Mouse (Mus musculus) limb, embryonic 12.5 days (tissue): ENCODE measurements at regions not wholly inside any gene's neighbourhood (a gene's known extent, or its start where the extent isn't known, plus 50 kb on each side); places are given as distances from the start of the nearest gene placed in this dataset.
"Not testable (repeated sequence)": the region's sequence is repeated elsewhere in the genome, so short reads cannot be mapped to it uniquely, and the experiment has no call there.

ENCODE experiments used
- ATAC-seq: fragments of 200-750 bp; cut with Nextera tagmentation; 2 replicates; pipeline ENCODE4 v1.8.0; 2017; ENCODE audit warnings: low read depth, moderate TSS enrichment; ENCODE audit not compliant: insufficient number of reproducible peaks, insufficient read depth, low FRiP score, low TSS enrichment
- H3K27ac ChIP-seq: fragments of 300-500 bp; sonication (generic); 2 replicates; pipeline ENCODE4 v1.5.1; 2016; ENCODE audit warnings: mild to moderate bottlenecking, moderate library complexity
- H3K27me3 ChIP-seq: fragments of 300-500 bp; sonication (generic); 2 replicates; pipeline ENCODE4 v1.6.1; 2016; ENCODE audit warnings: mild to moderate bottlenecking, moderate library complexity
- H3K36me3 ChIP-seq: fragments of 300-500 bp; sonication (generic); 2 replicates; pipeline ENCODE4 v1.6.1; 2016; ENCODE audit warnings: mild to moderate bottlenecking, moderate library complexity
- H3K4me1 ChIP-seq: fragments of 300-500 bp; sonication (generic); replicated peaks from 2 replicates; pipeline ENCODE4 v1.6.1; 2016
- H3K4me2 ChIP-seq: fragments of 300-500 bp; sonication (generic); 2 replicates; pipeline ENCODE4 v1.6.1; 2016; ENCODE audit warnings: mild to moderate bottlenecking, moderate library complexity
- H3K4me3 ChIP-seq: fragments of 300-500 bp; sonication (generic); replicated peaks from 2 replicates; pipeline ENCODE4 v1.5.1; 2016; ENCODE audit warnings: mild to moderate bottlenecking
- H3K9ac ChIP-seq: fragments of 300-500 bp; sonication (generic); replicated peaks from 2 replicates; pipeline ENCODE4 v1.6.1; 2016; ENCODE audit warnings: mild to moderate bottlenecking, moderate library complexity
- H3K9me3 ChIP-seq: fragments of 300-500 bp; sonication (generic); 2 replicates; pipeline ENCODE4 v1.6.1; 2016; ENCODE audit warnings: mild to moderate bottlenecking, moderate library complexity
- WGBS: fragments of 180-500 bp; shearing (Covaris S2); methylation state at CpG from one replicate; pipeline ENCODE4 v1.1.7; 2016; 5-methylcytosine and 5-hydroxymethylcytosine counted together

- WGBS, result 30% methylated on average over 6 of the region's 6 CpGs
Measured at GRCm38 (mm10) chr16:50779030-50779784, 188.3 kb upstream of the Ccdc54 start.

DNA sequence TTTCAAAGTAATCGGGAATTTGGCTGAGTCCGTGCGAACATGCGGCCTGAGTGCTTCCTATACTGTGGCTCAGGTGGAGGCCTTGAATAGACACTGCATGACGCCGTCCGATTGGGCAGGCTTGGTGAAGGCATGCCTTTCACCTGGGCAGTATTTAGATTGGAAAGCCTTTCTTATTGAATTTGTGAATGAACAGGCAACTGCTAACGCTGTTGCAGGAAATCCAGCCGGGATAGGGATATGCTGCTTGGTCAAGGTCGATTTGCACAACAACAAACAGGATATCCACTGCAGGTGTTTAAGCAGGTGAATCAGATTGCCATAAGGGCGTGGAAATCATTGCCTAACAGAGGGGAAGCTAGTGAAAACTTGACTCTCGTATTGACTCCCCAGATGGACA, 183.7 kb upstream of the Ccdc54 start:
- H3K4me3 ChIP-seq, H3K27me3 ChIP-seq, H3K9ac ChIP-seq, H3K27ac ChIP-seq, H3K4me1 ChIP-seq, H3K9me3 ChIP-seq, ATAC-seq, H3K36me3 ChIP-seq, H3K4me2 ChIP-seq: not testable (repeated sequence)
- WGBS, result 93% methylated on average over 12 of the region's 12 CpGs

More at GRCm38 (mm10) chr16:50779030-50779784, 188.3 kb upstream of the Ccdc54 start:
- H3K4me3 ChIP-seq, result no peak overlapping the region
- no peaks in the 10 kb centered on the region for H3K36me3 ChIP-seq
- no peak overlapping the region for H3K9ac ChIP-seq
- no peaks in the 10 kb centered on the region for H3K27me3 ChIP-seq
- ATAC-seq, result no peak
- 0 out of 2 replicates have a peak, but pooled peaks cover 3% of the 10 kb centered on the region for H3K9me3 ChIP-seq
- H3K27ac ChIP-seq, result no peak overlapping the region
- no peak overlapping the region for H3K4me2 ChIP-seq
- H3K4me1 ChIP-seq, result peaks cover 3% of the 10 kb centered on the region; the same call in 1 of the 2 replicates

GRCm38 (mm10) chr16:50766055-50766770, 175.3 kb upstream of the Ccdc54 start:
- Histone ChIP-seq H3K9ac (no peak overlapping the region), H3K4me2 (no peak overlapping the region), H3K9me3 (no peaks in the 10 kb centered on the region), H3K36me3 (no peaks in the 10 kb centered on the region), H3K4me1 (0 out of 2 replicates have a peak, but pooled peaks cover 6% of the 10 kb centered on the region), H3K27ac (no peak overlapping the region), H3K4me3 (no peak overlapping the region), H3K27me3 (no peaks in the 10 kb centered on the region)
- no peak for ATAC-seq
- 87% methylated on average over 11 of the region's 11 CpGs for WGBS

DNA sequence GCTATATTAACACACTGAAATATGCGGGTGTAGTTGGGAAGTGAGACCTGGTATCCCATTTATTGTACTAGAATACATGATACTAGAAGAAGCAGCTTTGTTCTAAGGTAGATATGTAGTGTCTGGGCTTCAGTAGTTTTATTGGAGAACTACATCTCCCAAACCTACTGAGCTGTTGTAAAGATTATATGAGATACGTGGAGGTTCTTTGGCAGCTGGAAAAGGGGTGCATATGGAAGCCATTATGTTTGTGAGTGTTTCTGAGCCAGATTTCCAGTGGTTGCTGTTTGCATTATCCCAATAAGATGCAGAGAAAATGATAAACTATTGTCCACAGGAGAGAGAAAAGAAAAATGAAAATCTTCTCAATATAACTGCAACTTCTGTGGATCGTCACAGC, 171.1 kb upstream of the Ccdc54 start:
- no peaks in the 10 kb centered on the region for H3K36me3 ChIP-seq
- H3K27ac ChIP-seq, result no peak overlapping the region
- no peaks in the 10 kb centered on the region for H3K9me3 ChIP-seq
- no peaks in the 10 kb centered on the region for H3K27me3 ChIP-seq
- ATAC-seq, result no peak
- no peak overlapping the region for H3K4me3 ChIP-seq
- 0 out of 2 replicates have a peak, but pooled peaks cover 6% of the 10 kb centered on the region for H3K4me1 ChIP-seq
- WGBS, result 57% methylated on average over 3 of the region's 3 CpGs
- H3K9ac ChIP-seq, result no peak overlapping the region
- H3K4me2 ChIP-seq, result no peak overlapping the region

DNA sequence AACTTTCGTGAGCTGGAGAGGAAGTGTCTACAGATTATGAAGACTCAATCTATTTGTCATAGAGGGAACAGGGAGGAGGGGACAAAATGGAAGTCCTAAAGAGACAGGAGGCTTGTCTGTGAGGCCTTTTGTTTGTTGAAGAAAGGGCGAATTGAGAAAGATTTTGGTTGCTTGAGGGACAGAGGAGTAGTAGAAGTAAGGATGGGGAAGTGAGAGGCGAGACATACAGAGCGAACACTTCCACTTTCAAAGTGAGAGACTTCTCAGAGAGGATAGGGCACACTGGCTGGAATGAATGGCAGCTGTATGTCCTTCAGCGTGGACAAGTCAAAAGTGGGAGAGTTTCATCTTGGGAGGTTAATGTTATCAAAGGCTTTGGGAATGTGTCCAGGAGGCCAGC, 169.0 kb upstream of the Ccdc54 start:
- WGBS, result 89% methylated on average over 5 of the region's 5 CpGs
- ATAC-seq, result no peak
- H3K4me3 ChIP-seq, result no peak overlapping the region
- no peaks in the 10 kb centered on the region for H3K9me3 ChIP-seq
- H3K4me2 ChIP-seq, result no peak overlapping the region
- H3K27ac ChIP-seq, result no peak overlapping the region
- 0 out of 2 replicates have a peak, but pooled peaks cover 6% of the 10 kb centered on the region for H3K4me1 ChIP-seq
- H3K36me3 ChIP-seq, result no peaks in the 10 kb centered on the region
- H3K27me3 ChIP-seq, result no peaks in the 10 kb centered on the region
- no peak overlapping the region for H3K9ac ChIP-seq

DNA sequence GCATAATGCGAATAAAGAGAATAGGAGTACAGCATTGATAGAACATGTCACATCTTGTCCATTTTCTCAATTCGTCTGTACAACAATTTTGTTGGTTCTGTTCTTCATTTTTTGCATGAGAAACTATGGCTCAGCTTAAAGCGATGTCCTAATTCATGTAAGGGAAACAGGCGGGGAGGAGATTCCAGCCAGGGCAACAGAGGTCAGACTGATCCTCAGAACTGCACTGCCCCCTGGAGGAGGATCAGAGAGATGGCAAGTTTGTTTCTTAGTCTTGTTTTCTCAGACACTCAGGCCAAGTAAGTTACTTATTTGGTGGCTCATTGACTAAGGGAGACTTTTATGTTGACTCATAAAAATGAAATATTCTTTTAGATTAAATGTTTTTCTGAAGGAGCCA, 165.7 kb upstream of the Ccdc54 start:
- Histone ChIP-seq H3K9ac (no peak overlapping the region), H3K36me3 (no peaks in the 10 kb centered on the region), H3K4me3 (no peak overlapping the region), H3K27me3 (no peaks in the 10 kb centered on the region), H3K27ac (no peak overlapping the region), H3K9me3 (no peaks in the 10 kb centered on the region), H3K4me2 (no peak overlapping the region), H3K4me1 (peaks cover 19% of the 10 kb centered on the region)
- no peak for ATAC-seq
- 48% methylated on average over 4 of the region's 4 CpGs for WGBS

DNA sequence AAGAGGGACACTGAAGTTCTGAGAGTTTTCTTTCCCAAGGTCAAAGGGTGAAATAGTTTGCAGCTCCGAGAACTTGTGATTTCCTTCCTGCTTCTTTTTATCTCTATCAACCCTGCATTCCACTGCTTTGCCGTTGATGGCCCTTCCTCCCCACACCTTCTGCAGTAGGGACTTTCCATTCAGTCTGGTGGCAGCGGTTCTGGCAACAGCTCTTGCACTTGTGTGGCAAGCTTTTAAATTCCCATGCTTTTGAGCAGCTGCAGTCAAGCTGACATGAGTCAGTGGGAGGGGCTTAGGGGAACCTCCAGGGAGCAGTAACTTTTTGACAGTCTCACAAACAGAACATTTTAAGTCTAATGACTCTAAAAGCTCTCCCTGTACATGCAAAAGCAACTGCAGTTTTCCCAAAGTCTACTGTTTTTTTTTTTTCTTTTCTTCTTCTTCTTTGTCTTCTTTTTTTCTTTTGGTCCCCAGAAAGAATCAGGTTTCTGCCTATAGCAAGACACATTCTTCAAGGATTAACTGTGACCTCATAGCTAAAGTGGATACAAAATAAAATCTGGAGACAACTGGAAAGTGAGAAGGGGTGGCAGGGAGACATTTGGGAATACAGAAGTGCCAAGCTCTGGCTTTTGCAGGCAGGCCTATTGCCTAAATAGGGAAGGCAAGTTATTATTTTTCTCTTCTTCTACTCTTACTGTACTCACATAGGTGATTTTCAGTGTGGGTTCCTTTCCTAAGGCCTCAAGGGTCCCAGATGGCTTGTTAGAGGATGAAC, 162.8 kb upstream of the Ccdc54 start:
- no peak overlapping the region for H3K9ac ChIP-seq
- H3K4me3 ChIP-seq, result no peak overlapping the region
- 3% methylated on average over 3 of the region's 3 CpGs for WGBS
- no peaks in the 10 kb centered on the region for H3K9me3 ChIP-seq
- peaks cover 19% of the 10 kb centered on the region for H3K4me1 ChIP-seq
- H3K27ac ChIP-seq, result peak overlapping the region; percentile 75
- H3K4me2 ChIP-seq, result peak overlapping the region; percentile 20
- H3K27me3 ChIP-seq, result no peaks in the 10 kb centered on the region
- H3K36me3 ChIP-seq, result no peaks in the 10 kb centered on the region
- peak; percentile 87 for ATAC-seq

- H3K27ac ChIP-seq, result peak overlapping the region; percentile 75
Measured at GRCm38 (mm10) chr16:50753046-50753445, 162.1 kb upstream of the Ccdc54 start.

DNA sequence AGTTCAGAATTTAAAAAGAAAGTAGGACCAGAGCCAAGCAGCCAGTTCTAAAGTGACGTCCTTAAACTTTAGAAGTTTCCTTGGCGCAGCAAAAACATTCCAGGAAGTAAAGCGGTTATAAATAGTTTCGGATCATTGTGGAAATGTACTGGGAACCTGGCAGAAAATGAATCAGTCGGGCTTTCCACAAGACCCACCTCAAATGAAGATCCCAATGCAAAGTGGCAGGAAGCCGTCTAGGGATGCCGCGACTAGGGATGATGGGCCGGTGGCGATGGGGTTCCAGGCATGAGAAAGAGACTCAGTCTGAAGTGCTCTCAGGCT, 161.3 kb upstream of the Ccdc54 start:
- H3K9ac ChIP-seq, result no peak overlapping the region
- H3K4me1 ChIP-seq, result peaks cover 19% of the 10 kb centered on the region
- 81% methylated on average over 10 of the region's 10 CpGs for WGBS
- no peaks in the 10 kb centered on the region for H3K9me3 ChIP-seq
- no peak overlapping the region for H3K4me3 ChIP-seq
- H3K4me2 ChIP-seq, result no peak overlapping the region
- ATAC-seq, result no peak
- no peaks in the 10 kb centered on the region for H3K36me3 ChIP-seq
- 0 out of 2 replicates have a peak overlapping the region, but pooled peaks have one; percentile 7 for H3K27ac ChIP-seq
- no peaks in the 10 kb centered on the region for H3K27me3 ChIP-seq

More at GRCm38 (mm10) chr16:50753046-50753445, 162.1 kb upstream of the Ccdc54 start:
- 73% methylated on average over 11 of the region's 11 CpGs for WGBS
- Histone ChIP-seq H3K9ac (no peak overlapping the region), H3K4me1 (peaks cover 19% of the 10 kb centered on the region), H3K9me3 (no peaks in the 10 kb centered on the region), H3K4me3 (no peak overlapping the region), H3K27me3 (no peaks in the 10 kb centered on the region), H3K36me3 (no peaks in the 10 kb centered on the region), H3K4me2 (0 out of 2 replicates have a peak overlapping the region, but pooled peaks have one; percentile 20)
- no peak for ATAC-seq

- no peaks in the 10 kb centered on the region for H3K36me3 ChIP-seq
Measured at GRCm38 (mm10) chr16:50751495-50752276, 160.7 kb upstream of the Ccdc54 start.

More at GRCm38 (mm10) chr16:50751495-50752276, 160.7 kb upstream of the Ccdc54 start:
- WGBS, result 81% methylated on average over 9 of the region's 9 CpGs
- H3K27ac ChIP-seq, result no peak overlapping the region
- no peak overlapping the region for H3K4me3 ChIP-seq
- no peaks in the 10 kb centered on the region for H3K27me3 ChIP-seq
- no peaks in the 10 kb centered on the region for H3K9me3 ChIP-seq
- no peak for ATAC-seq
- peaks cover 19% of the 10 kb centered on the region for H3K4me1 ChIP-seq
- H3K4me2 ChIP-seq, result no peak overlapping the region
- H3K9ac ChIP-seq, result no peak overlapping the region
